Mouse (Mus musculus) limb, embryonic 10.5 days (tissue): ENCODE measurements around the gene 5430402E10Rik. TPM values are rescaled to one million over a fixed set of nuclear protein-coding genes. Genes with fewer than 3 reads are reported as not detected.
"Not testable (repeated sequence)": the region's sequence is repeated elsewhere in the genome, so short reads cannot be mapped to it uniquely, and the experiment has no call there.

ENCODE experiments used
- DNase-seq: peaks from one replicate; pipeline ENCODE4 v3.0.0-alpha.2; 2017; ENCODE audit warnings: low spot score
- H3K27ac ChIP-seq: fragments of 300-500 bp; sonication (generic); 2 replicates; pipeline ENCODE4 v1.5.1; 2016; ENCODE audit warnings: mild to moderate bottlenecking
- H3K27me3 ChIP-seq: fragments of 300-500 bp; sonication (generic); 2 replicates; pipeline ENCODE4 v1.6.1; 2016; ENCODE audit warnings: low read depth, mild to moderate bottlenecking; ENCODE audit not compliant: poor library complexity, severe bottlenecking
- H3K36me3 ChIP-seq: fragments of 300-500 bp; sonication (generic); 2 replicates; pipeline ENCODE4 v1.6.1; 2016; ENCODE audit warnings: mild to moderate bottlenecking, moderate library complexity
- H3K4me1 ChIP-seq: fragments of 300-500 bp; sonication (generic); 2 replicates; pipeline ENCODE4 v1.6.1; 2016
- H3K4me3 ChIP-seq: fragments of 300-500 bp; sonication (generic); 2 replicates; pipeline ENCODE4 v1.5.1; 2016; ENCODE audit warnings: mild to moderate bottlenecking, moderate library complexity
- H3K9me3 ChIP-seq: fragments of 300-500 bp; sonication (generic); replicated peaks from 2 replicates; pipeline ENCODE4 v1.6.1; 2016; ENCODE audit warnings: mild to moderate bottlenecking
- WGBS: fragments of 180-500 bp; shearing (Covaris S2); methylation state at CpG from one replicate; pipeline ENCODE4 v1.1.7; 2016; 5-methylcytosine and 5-hydroxymethylcytosine counted together
- polyA plus RNA-seq: library from polyadenylated mRNA; unstranded; fragments of >200 nt; fragmentation: Nextera tagmentation; extraction: Ambion mirVana; gene quantifications from 2 replicates; pipeline ENCODE4 v1.2.1, GENCODE M21; 2016

The 5430402E10Rik gene
- polyA plus RNA-seq = not detected in 2 replicates

GRCm38 (mm10) chrX:77924962-77925361 is at the start of gene 5430402E10Rik:
Gene 5430402E10Rik, minus strand, starts transcription at chrX:77925062.
- H3K27ac ChIP-seq, H3K9me3 ChIP-seq, H3K4me3 ChIP-seq, H3K36me3 ChIP-seq, H3K27me3 ChIP-seq, H3K4me1 ChIP-seq, DNase-seq: not testable (repeated sequence)
- WGBS = 90% methylated on average over 1 of the region's 1 CpGs

- H3K4me1 ChIP-seq, DNase-seq, H3K27ac ChIP-seq, H3K9me3 ChIP-seq, H3K4me3 ChIP-seq, H3K27me3 ChIP-seq, H3K36me3 ChIP-seq: not testable (repeated sequence)
- WGBS = 57% methylated on average over 2 of the region's 4 CpGs
Observed at GRCm38 (mm10) chrX:77880033-77880432, 44.8 kb downstream of the 5430402E10Rik start.

Other genes with a start within 250 kb of the 5430402E10Rik start
- gene Prkx, start 128.8 kb downstream of the 5430402E10Rik start, polyA plus RNA-seq = 10.3 and 13.2 TPM in 2 replicates
- gene Pbsn, start 71.4 kb downstream of the 5430402E10Rik start, polyA plus RNA-seq = not detected in 2 replicates
- gene Gm14744, start 60.3 kb downstream of the 5430402E10Rik start, polyA plus RNA-seq = not detected in 2 replicates
- gene Obp1a, start 166.3 kb upstream of the 5430402E10Rik start, polyA plus RNA-seq = not detected in 2 replicates
- gene Gm5938, start 200.4 kb upstream of the 5430402E10Rik start, polyA plus RNA-seq = not detected in 2 replicates